Mouse (Mus musculus): ENCODE measurements around the gene 1600014C23Rik.

Gene 1600014C23Rik

GRCm38 (mm10) chr17:45752053-45752452 lies 18.4 kb upstream of the 1600014C23Rik start:
- in situ Hi-C loops (cut with MboI, MseI): no loop called here

GRCm38 (mm10) chr17:45751359-45751758 lies 17.7 kb upstream of the 1600014C23Rik start:
- in situ Hi-C loops (cut with MboI, MseI): no loop called here

- in situ Hi-C loops (cut with MboI, MseI): no loop called here
These were observed 15.5 kb upstream of the 1600014C23Rik start for GRCm38 (mm10) chr17:45749100-45749499.

GRCm38 (mm10) chr17:45747858-45748785 lies 14.5 kb upstream of the 1600014C23Rik start:
- in situ Hi-C loops (cut with MboI, MseI): no loop called here

- in situ Hi-C loops (cut with MboI, MseI): no loop called here
These were observed 13.6 kb upstream of the 1600014C23Rik start for GRCm38 (mm10) chr17:45747293-45747692.

- in situ Hi-C loops (cut with MboI, MseI): no loop called here
These were observed 13.1 kb upstream of the 1600014C23Rik start for GRCm38 (mm10) chr17:45746755-45747154.

GRCm38 (mm10) chr17:45745629-45746028 lies 12.0 kb upstream of the 1600014C23Rik start:
- in situ Hi-C loops (cut with MboI, MseI): no loop called here

GRCm38 (mm10) chr17:45742371-45743147 lies 8.9 kb upstream of the 1600014C23Rik start:
- in situ Hi-C loops (cut with MboI, MseI): no loop called here

- in situ Hi-C loops (cut with MboI, MseI): loop anchor here (5.0 to 10.0 kb wide), 2 partner anchors 58 to 295 kb away; partner anchors contain the start of gene Vegfa
These were observed 3.5 kb upstream of the 1600014C23Rik start for GRCm38 (mm10) chr17:45737078-45737601.

- in situ Hi-C loops (cut with MboI, MseI): loop anchor here (5.0 to 10.0 kb wide), 2 partner anchors 58 to 296 kb away; partner anchors contain the start of gene Vegfa
These were observed 2.9 kb upstream of the 1600014C23Rik start for GRCm38 (mm10) chr17:45736311-45737077.

- in situ Hi-C loops (cut with MboI, MseI): loop anchor here (5.0 to 10.0 kb wide), 2 partner anchors 59 to 297 kb away; partner anchors contain the start of gene Vegfa
These were observed 2.0 kb upstream of the 1600014C23Rik start for GRCm38 (mm10) chr17:45735382-45736310.

- in situ Hi-C loops (cut with MboI, MseI): loop anchor here (5.0 to 10.0 kb wide), 2 partner anchors 60 to 297 kb away; partner anchors contain the start of gene Vegfa
These were observed 1.2 kb upstream of the 1600014C23Rik start for GRCm38 (mm10) chr17:45734881-45735280.

- in situ Hi-C loops (cut with MboI, MseI): loop anchor here (10.0 kb wide), 1 partner anchor 60 kb away; no protein-coding TSS in a partner anchor
These were observed 689 bp upstream of the 1600014C23Rik start for GRCm38 (mm10) chr17:45734333-45734732.

- in situ Hi-C loops (cut with MboI, MseI): loop anchor here (10.0 kb wide), 1 partner anchor 62 kb away; no protein-coding TSS in a partner anchor
These were observed 458 bp downstream of the 1600014C23Rik start for GRCm38 (mm10) chr17:45733038-45733734.

GRCm38 (mm10) chr17:45731172-45731864 lies 2.3 kb downstream of the 1600014C23Rik start:
- in situ Hi-C loops (cut with MboI, MseI): loop anchor here (10.0 kb wide), 1 partner anchor 63 kb away; no protein-coding TSS in a partner anchor

- in situ Hi-C loops (cut with MboI, MseI): loop anchor here (10.0 kb wide), 1 partner anchor 64 kb away; no protein-coding TSS in a partner anchor
These were observed 2.9 kb downstream of the 1600014C23Rik start for GRCm38 (mm10) chr17:45730696-45731095.

- in situ Hi-C loops (cut with MboI, MseI): loop anchor here (5.0 to 10.0 kb wide), 2 partner anchors 388 to 575 kb away; no protein-coding TSS in a partner anchor
These were observed 4.3 kb downstream of the 1600014C23Rik start for GRCm38 (mm10) chr17:45729387-45729786.
